Mouse (Mus musculus): Measurements from ENCODE around the gene Plcb4. TPM values are rescaled to one million over a fixed set of nuclear protein-coding genes. Genes with fewer than 3 reads are reported as not detected.

Gene Plcb4
- polyA plus RNA-seq, 1 experiment from 2014 or later: 11.0 TPM

DNA sequence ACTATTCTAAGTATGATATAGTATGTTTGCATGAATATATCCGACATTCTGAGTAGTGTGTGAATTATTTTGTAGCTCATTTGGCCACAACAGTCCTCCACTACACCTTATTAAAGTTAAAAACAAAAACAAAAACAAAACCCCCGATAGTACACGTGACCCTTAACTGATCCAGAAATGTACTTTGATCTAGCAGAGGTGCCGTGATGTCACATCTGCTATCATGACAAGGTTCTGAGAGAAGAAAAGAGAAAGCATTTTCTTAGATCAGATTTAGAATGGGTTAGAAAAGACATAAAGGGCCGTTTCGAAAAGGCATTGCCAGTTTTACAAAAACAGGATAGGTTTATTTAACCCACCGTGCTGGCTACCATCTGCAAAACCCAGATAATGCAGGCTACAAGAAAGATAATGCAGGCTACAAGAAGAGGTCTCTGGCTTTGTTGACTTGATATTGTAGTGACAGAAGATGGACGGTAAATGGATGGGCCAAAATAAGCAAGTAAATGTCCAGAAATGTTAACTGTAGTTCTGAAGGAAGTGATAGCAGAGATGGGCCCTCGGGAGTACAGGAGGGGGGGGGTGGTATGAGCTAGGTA is 227.4 kb downstream of the Plcb4 start:
- ATAC-seq (replicated peaks; ENCODE audit: insufficient number of reproducible peaks, low FRiP score, low TSS enrichment, low read depth) (no peak), DNase-seq (ENCODE audit: low spot score) (no peak)
- Histone ChIP-seq H3K36me3 (replicated peaks; ENCODE audit: control insufficient read depth, insufficient read depth, low read depth, low read length) (no peaks in the 10 kb centered on the region), H3K27me3 (ENCODE audit: control insufficient read depth, insufficient read depth, low read length) (no peaks in the 10 kb centered on the region), H3K4me1 (ENCODE audit: control insufficient read depth, insufficient read depth, low read length) (no peaks in the 10 kb centered on the region), H3K4me2 (ENCODE audit: low read depth, low read length) (no peak overlapping the region), H3K9ac (replicated peaks; ENCODE audit: low read length) (no peak overlapping the region), H3K27ac (replicated peaks; ENCODE audit: low read depth, low read length) (no peak overlapping the region), H3K9me3 (replicated peaks; ENCODE audit: control insufficient read depth, low read length) (no peaks in the 10 kb centered on the region), H3K4me3 (ENCODE audit: low read depth, low read length) (no peak overlapping the region)
- WGBS: 88% methylated on average over 9 of the region's 9 CpGs

DNA sequence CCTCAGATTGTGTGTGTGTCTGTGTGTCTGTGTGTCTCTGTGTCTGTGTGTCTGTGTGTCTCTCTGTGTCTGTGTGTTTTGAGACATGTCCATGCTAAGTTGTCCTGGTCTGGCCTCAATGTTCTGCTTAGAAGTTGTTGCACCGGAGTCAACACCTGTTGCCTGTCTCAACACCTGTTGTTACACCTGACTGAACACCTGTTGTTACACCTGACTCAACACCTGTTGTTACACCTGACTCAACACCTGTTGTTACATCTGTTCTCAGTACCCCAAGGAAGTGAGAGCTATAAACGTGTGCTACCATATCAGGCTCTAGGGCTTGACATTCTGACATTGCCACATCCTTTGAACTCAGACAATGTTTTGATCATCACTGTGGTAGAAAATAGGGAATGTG is 229.0 kb downstream of the Plcb4 start:
- Histone ChIP-seq H3K4me1 (ENCODE audit: control insufficient read depth, insufficient read depth, low read length) (no peaks in the 10 kb centered on the region), H3K4me2 (ENCODE audit: low read depth, low read length) (no peak overlapping the region), H3K9me3 (replicated peaks; ENCODE audit: control insufficient read depth, low read length) (no peaks in the 10 kb centered on the region), H3K27me3 (ENCODE audit: control insufficient read depth, insufficient read depth, low read length) (no peaks in the 10 kb centered on the region), H3K9ac (replicated peaks; ENCODE audit: low read length) (no peak overlapping the region), H3K36me3 (replicated peaks; ENCODE audit: control insufficient read depth, insufficient read depth, low read depth, low read length) (no peaks in the 10 kb centered on the region), H3K27ac (replicated peaks; ENCODE audit: low read depth, low read length) (no peak overlapping the region), H3K4me3 (ENCODE audit: low read depth, low read length) (no peak overlapping the region)
- DNase-seq (ENCODE audit: low spot score) (no peak), ATAC-seq (replicated peaks; ENCODE audit: insufficient number of reproducible peaks, low FRiP score, low TSS enrichment, low read depth) (no peak)
- 74% methylated on average over 2 of the region's 2 CpGs for WGBS

DNA sequence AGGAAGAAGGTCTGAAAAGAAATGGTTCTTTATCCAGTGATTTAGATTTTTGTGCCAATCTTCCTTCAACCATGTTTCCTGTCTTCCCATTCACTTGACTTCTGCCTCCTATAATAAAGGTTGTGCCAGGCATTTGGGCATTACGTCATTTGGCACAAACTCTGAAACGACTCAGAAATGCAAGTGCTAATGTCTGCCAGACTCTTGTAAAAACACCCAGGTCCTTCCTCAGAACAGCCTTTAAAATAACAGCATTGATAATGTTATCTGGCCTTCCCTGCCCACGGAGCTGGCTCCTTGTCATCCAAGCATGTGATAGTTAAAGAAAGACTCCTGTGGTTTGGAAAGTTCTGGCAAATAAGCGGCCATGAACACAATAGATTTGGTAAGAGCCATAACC is 229.4 kb downstream of the Plcb4 start:
- Histone ChIP-seq H3K36me3 (replicated peaks; ENCODE audit: control insufficient read depth, insufficient read depth, low read depth, low read length) (no peaks in the 10 kb centered on the region), H3K4me3 (ENCODE audit: low read depth, low read length) (no peak overlapping the region), H3K27ac (replicated peaks; ENCODE audit: low read depth, low read length) (no peak overlapping the region), H3K4me2 (ENCODE audit: low read depth, low read length) (no peak overlapping the region), H3K9me3 (replicated peaks; ENCODE audit: control insufficient read depth, low read length) (no peaks in the 10 kb centered on the region), H3K27me3 (ENCODE audit: control insufficient read depth, insufficient read depth, low read length) (no peaks in the 10 kb centered on the region), H3K9ac (replicated peaks; ENCODE audit: low read length) (no peak overlapping the region), H3K4me1 (ENCODE audit: control insufficient read depth, insufficient read depth, low read length) (no peaks in the 10 kb centered on the region)
- ATAC-seq (replicated peaks; ENCODE audit: insufficient number of reproducible peaks, low FRiP score, low TSS enrichment, low read depth): no peak
- 82% methylated on average over 4 of the region's 4 CpGs for WGBS
- no peak for DNase-seq (ENCODE audit: low spot score)

DNA sequence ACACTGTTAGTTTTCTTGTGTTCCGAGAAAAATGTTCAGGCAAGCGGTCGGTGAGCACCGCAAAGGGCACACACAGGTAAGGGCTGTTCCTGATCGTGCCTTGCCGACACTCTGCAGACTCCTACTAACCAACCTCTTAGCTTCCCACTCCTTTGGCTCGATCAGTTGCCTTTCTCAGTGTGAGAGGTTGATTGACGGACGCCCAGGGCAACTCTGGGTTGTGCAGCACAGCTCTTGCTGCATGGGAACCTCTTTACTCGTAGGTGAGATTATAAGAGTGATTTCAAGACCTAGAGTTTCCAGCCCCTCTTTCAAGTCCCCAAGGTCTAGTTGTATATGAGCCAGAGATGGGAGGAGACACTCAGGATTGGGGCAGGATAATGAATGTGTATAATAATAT is 230.0 kb downstream of the Plcb4 start:
- Histone ChIP-seq H3K9ac (replicated peaks; ENCODE audit: low read length) (no peak overlapping the region), H3K36me3 (replicated peaks; ENCODE audit: control insufficient read depth, insufficient read depth, low read depth, low read length) (no peaks in the 10 kb centered on the region), H3K27me3 (ENCODE audit: control insufficient read depth, insufficient read depth, low read length) (no peaks in the 10 kb centered on the region), H3K9me3 (replicated peaks; ENCODE audit: control insufficient read depth, low read length) (no peaks in the 10 kb centered on the region), H3K4me3 (ENCODE audit: low read depth, low read length) (no peak overlapping the region), H3K4me2 (ENCODE audit: low read depth, low read length) (no peak overlapping the region), H3K4me1 (ENCODE audit: control insufficient read depth, insufficient read depth, low read length) (no peaks in the 10 kb centered on the region), H3K27ac (replicated peaks; ENCODE audit: low read depth, low read length) (no peak overlapping the region)
- DNase-seq (ENCODE audit: low spot score): no peak
- ATAC-seq (replicated peaks; ENCODE audit: insufficient number of reproducible peaks, low FRiP score, low TSS enrichment, low read depth): no peak
- 82% methylated on average over 10 of the region's 10 CpGs for WGBS

DNA sequence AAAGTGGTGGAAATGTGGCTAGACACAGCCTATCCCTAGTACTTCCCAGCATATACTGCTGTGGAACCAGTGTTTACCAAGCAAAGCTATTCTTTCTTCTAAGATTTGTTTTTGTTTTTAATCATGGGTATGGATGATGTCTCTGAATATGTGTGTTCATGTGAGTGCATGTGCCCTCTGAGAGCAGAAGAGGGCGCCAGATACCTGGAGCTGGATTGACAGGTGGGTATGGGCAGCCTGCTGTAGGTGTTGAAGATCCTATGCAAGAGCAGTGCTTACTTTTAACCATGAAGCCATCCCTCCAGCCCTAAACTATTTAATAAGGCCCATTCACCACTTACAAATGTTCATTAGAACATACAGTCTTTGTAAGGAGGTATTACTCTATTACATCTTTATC is 231.3 kb downstream of the Plcb4 start:
- WGBS: 81% methylated on average over 1 of the region's 1 CpGs
- Histone ChIP-seq H3K4me1 (ENCODE audit: control insufficient read depth, insufficient read depth, low read length) (no peaks in the 10 kb centered on the region), H3K27ac (replicated peaks; ENCODE audit: low read depth, low read length) (no peak overlapping the region), H3K9ac (replicated peaks; ENCODE audit: low read length) (no peak overlapping the region), H3K4me3 (ENCODE audit: low read depth, low read length) (no peak overlapping the region), H3K27me3 (ENCODE audit: control insufficient read depth, insufficient read depth, low read length) (no peaks in the 10 kb centered on the region), H3K36me3 (replicated peaks; ENCODE audit: control insufficient read depth, insufficient read depth, low read depth, low read length) (no peaks in the 10 kb centered on the region), H3K4me2 (ENCODE audit: low read depth, low read length) (no peak overlapping the region), H3K9me3 (replicated peaks; ENCODE audit: control insufficient read depth, low read length) (no peaks in the 10 kb centered on the region)
- no peak for ATAC-seq (replicated peaks; ENCODE audit: insufficient number of reproducible peaks, low FRiP score, low TSS enrichment, low read depth)
- no peak for DNase-seq (ENCODE audit: low spot score)

DNA sequence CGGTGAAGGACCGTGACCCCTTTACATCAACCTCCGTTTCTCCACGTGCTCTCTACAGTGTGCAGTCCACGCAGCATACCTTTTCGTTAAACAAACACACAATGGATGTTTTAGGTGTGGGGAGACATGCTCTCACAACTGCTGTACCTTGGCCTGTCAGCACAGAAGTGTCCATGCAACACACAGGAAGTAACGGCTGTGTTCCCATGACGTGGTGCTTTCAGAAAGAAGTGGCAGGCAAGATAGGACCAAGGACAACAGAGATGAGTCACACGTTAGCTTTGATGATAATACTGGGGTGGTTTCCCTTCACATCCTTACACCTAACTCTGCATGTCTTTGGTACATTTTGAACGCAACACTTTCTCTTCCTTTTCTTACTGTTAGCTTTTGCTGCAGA is 232.3 kb downstream of the Plcb4 start:
- H3K9ac ChIP-seq (replicated peaks; ENCODE audit: low read length): no peak overlapping the region
- H3K36me3 ChIP-seq (replicated peaks; ENCODE audit: control insufficient read depth, insufficient read depth, low read depth, low read length): no peaks in the 10 kb centered on the region
- no peak overlapping the region for H3K4me2 ChIP-seq (ENCODE audit: low read depth, low read length)
- DNase-seq (ENCODE audit: low spot score) (no peak), ATAC-seq (replicated peaks; ENCODE audit: insufficient number of reproducible peaks, low FRiP score, low TSS enrichment, low read depth) (no peak)
- no peaks in the 10 kb centered on the region for H3K27me3 ChIP-seq (ENCODE audit: control insufficient read depth, insufficient read depth, low read length)
- no peak overlapping the region for H3K27ac ChIP-seq (replicated peaks; ENCODE audit: low read depth, low read length)
- H3K4me3 ChIP-seq (ENCODE audit: low read depth, low read length): no peak overlapping the region
- H3K4me1 ChIP-seq (ENCODE audit: control insufficient read depth, insufficient read depth, low read length): no peaks in the 10 kb centered on the region
- WGBS: 86% methylated on average over 10 of the region's 10 CpGs
- H3K9me3 ChIP-seq (replicated peaks; ENCODE audit: control insufficient read depth, low read length): no peaks in the 10 kb centered on the region

DNA sequence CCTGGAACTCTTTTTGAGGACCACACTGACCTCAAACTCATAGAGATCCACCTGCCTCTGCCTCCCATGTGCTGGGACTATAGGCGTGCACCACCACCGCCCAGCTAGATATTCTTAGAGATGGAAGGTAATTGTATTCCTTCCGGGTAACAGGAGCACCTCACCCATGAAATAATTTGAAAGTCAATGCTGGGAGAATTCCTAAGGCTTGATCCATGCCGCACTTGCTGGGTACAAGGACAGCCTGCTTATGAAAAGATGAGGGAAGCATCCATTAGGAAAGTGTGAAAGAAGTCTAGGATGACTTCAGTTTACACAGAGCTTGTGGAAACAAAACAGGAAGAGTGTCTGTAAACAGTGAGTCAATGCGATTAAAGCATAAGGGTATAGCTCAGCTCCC is 232.9 kb downstream of the Plcb4 start:
- no peak overlapping the region for H3K4me2 ChIP-seq (ENCODE audit: low read depth, low read length)
- no peak for DNase-seq (ENCODE audit: low spot score)
- H3K36me3 ChIP-seq (replicated peaks; ENCODE audit: control insufficient read depth, insufficient read depth, low read depth, low read length): no peaks in the 10 kb centered on the region
- no peaks in the 10 kb centered on the region for H3K4me1 ChIP-seq (ENCODE audit: control insufficient read depth, insufficient read depth, low read length)
- no peak for ATAC-seq (replicated peaks; ENCODE audit: insufficient number of reproducible peaks, low FRiP score, low TSS enrichment, low read depth)
- H3K9ac ChIP-seq (replicated peaks; ENCODE audit: low read length): no peak overlapping the region
- WGBS: 90% methylated on average over 5 of the region's 5 CpGs
- no peak overlapping the region for H3K4me3 ChIP-seq (ENCODE audit: low read depth, low read length)
- H3K9me3 ChIP-seq (replicated peaks; ENCODE audit: control insufficient read depth, low read length): no peaks in the 10 kb centered on the region
- H3K27ac ChIP-seq (replicated peaks; ENCODE audit: low read depth, low read length): no peak overlapping the region
- no peaks in the 10 kb centered on the region for H3K27me3 ChIP-seq (ENCODE audit: control insufficient read depth, insufficient read depth, low read length)

DNA sequence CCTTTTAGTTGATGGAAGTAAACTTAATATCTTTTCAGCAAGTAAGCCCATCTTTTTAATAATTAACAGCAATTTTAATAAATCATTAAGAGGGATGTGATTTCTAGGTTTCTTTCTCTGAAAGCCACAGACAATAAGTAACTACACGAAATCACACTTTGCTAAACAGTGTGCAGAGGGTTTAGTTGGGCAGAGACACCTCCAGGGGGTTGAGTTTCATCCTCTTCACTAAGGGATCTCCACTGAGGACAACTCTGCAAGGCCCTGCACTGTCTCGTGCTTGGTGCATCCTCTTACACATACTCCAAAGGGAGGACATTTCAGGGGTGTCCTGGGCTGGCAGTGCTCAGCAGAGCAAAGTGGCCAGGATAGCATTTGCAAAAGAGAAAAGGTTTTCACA is 235.8 kb downstream of the Plcb4 start:
- Histone ChIP-seq H3K4me3 (ENCODE audit: low read depth, low read length) (no peak overlapping the region), H3K27me3 (ENCODE audit: control insufficient read depth, insufficient read depth, low read length) (no peaks in the 10 kb centered on the region), H3K27ac (replicated peaks; ENCODE audit: low read depth, low read length) (no peak overlapping the region), H3K9me3 (replicated peaks; ENCODE audit: control insufficient read depth, low read length) (no peaks in the 10 kb centered on the region), H3K4me2 (ENCODE audit: low read depth, low read length) (no peak overlapping the region), H3K4me1 (ENCODE audit: control insufficient read depth, insufficient read depth, low read length) (no peaks in the 10 kb centered on the region), H3K9ac (replicated peaks; ENCODE audit: low read length) (no peak overlapping the region), H3K36me3 (replicated peaks; ENCODE audit: control insufficient read depth, insufficient read depth, low read depth, low read length) (no peaks in the 10 kb centered on the region)
- no peak for DNase-seq (ENCODE audit: low spot score)
- WGBS: 66% methylated on average over 2 of the region's 2 CpGs
- no peak for ATAC-seq (replicated peaks; ENCODE audit: insufficient number of reproducible peaks, low FRiP score, low TSS enrichment, low read depth)

Measured in embryonic facial prominence, embryonic 11.5 days (tissue).